Mouse (Mus musculus) T-helper 1 cell (primary cell): ENCODE measurements around the gene Fosl1.

Source experiments
- in situ Hi-C: fragments of 300-600 bp; cut with MboI, MseI; formaldehyde crosslinking; loops from one replicate; pipeline ENCODE4 v1.15.1; 2025; ENCODE audit warnings: high pct_unique_total_duplicates

Gene Fosl1

GRCm38 (mm10) chr19:5424782-5425741 is 22.3 kb upstream of the Fosl1 start, which contains the start of the genes Drap1 and AI837181:
Drap1 (minus strand) TSS chr19:5424979.
AI837181 (plus strand) TSS chr19:5425144.
- in situ Hi-C loops, result no loop called here

- in situ Hi-C loops, result no loop called here
These were observed 21.3 kb upstream of the Fosl1 start for GRCm38 (mm10) chr19:5425906-5426565.

GRCm38 (mm10) chr19:5426640-5427290 is 20.6 kb upstream of the Fosl1 start:
- in situ Hi-C loops, result no loop called here

- in situ Hi-C loops, result no loop called here
These were observed 19.3 kb upstream of the Fosl1 start for GRCm38 (mm10) chr19:5428083-5428482.

GRCm38 (mm10) chr19:5429219-5429618 is 18.1 kb upstream of the Fosl1 start:
- in situ Hi-C loops, result no loop called here

GRCm38 (mm10) chr19:5429806-5430205 is 17.5 kb upstream of the Fosl1 start:
- in situ Hi-C loops, result loop anchor here (10.0 kb wide), 1 partner anchor 1165 kb away; no protein-coding TSS in a partner anchor

GRCm38 (mm10) chr19:5430408-5430807 is 16.9 kb upstream of the Fosl1 start:
- in situ Hi-C loops, result loop anchor here (10.0 kb wide), 1 partner anchor 1164 kb away; no protein-coding TSS in a partner anchor

- in situ Hi-C loops, result loop anchor here (10.0 kb wide), 1 partner anchor 1163 kb away; no protein-coding TSS in a partner anchor
These were observed 15.4 kb upstream of the Fosl1 start for GRCm38 (mm10) chr19:5431911-5432464.

- in situ Hi-C loops, result loop anchor here (10.0 kb wide), 1 partner anchor 1162 kb away; no protein-coding TSS in a partner anchor
These were observed 14.1 kb upstream of the Fosl1 start for GRCm38 (mm10) chr19:5432992-5433852.

- in situ Hi-C loops, result loop anchor here (10.0 kb wide), 1 partner anchor 1161 kb away; no protein-coding TSS in a partner anchor
These were observed 13.4 kb upstream of the Fosl1 start for GRCm38 (mm10) chr19:5433951-5434350.

- in situ Hi-C loops, result no loop called here
These were observed 2.9 kb upstream of the Fosl1 start for GRCm38 (mm10) chr19:5444371-5444908.

- in situ Hi-C loops, result no loop called here
These were observed 2.4 kb upstream of the Fosl1 start for GRCm38 (mm10) chr19:5444954-5445353.

- in situ Hi-C loops, result no loop called here
These were observed 1.6 kb upstream of the Fosl1 start for GRCm38 (mm10) chr19:5445747-5446146.

GRCm38 (mm10) chr19:5448354-5449150 is 1.2 kb downstream of the Fosl1 start:
- in situ Hi-C loops, result no loop called here

- in situ Hi-C loops, result no loop called here
These were observed 2.3 kb downstream of the Fosl1 start for GRCm38 (mm10) chr19:5449673-5450072.

- in situ Hi-C loops, result no loop called here
These were observed 4.4 kb downstream of the Fosl1 start for GRCm38 (mm10) chr19:5451766-5452165.

GRCm38 (mm10) chr19:5455037-5455436 is 7.7 kb downstream of the Fosl1 start:
- in situ Hi-C loops, result no loop called here

GRCm38 (mm10) chr19:5455568-5455967 is 8.2 kb downstream of the Fosl1 start:
- in situ Hi-C loops, result no loop called here

- in situ Hi-C loops, result no loop called here
These were observed 9.0 kb downstream of the Fosl1 start for GRCm38 (mm10) chr19:5456241-5456921.
